Mouse (Mus musculus) heart, embryonic 12.5 days (tissue): ENCODE data around the gene Pcp4l1. TPM values are rescaled to one million over a fixed set of nuclear protein-coding genes. Genes with fewer than 3 reads are reported as not detected.

Experiments used
- ATAC-seq: fragments of 200-750 bp; cut with Nextera tagmentation; 2 replicates; pipeline ENCODE4 v1.8.0; 2017; ENCODE audit warnings: moderate TSS enrichment, moderate library complexity; ENCODE audit not compliant: insufficient number of reproducible peaks, low FRiP score
- H3K27ac ChIP-seq: fragments of 300-500 bp; sonication (generic); 2 replicates; pipeline ENCODE4 v1.5.1; 2016; ENCODE audit warnings: mild to moderate bottlenecking, moderate library complexity; ENCODE audit not compliant: poor library complexity, severe bottlenecking
- H3K27me3 ChIP-seq: fragments of 300-500 bp; sonication (generic); replicated peaks from 2 replicates; pipeline ENCODE4 v1.6.1; 2016; ENCODE audit warnings: mild to moderate bottlenecking, moderate library complexity
- H3K36me3 ChIP-seq: fragments of 300-500 bp; sonication (generic); 2 replicates; pipeline ENCODE4 v1.6.1; 2016; ENCODE audit warnings: mild to moderate bottlenecking, moderate library complexity
- H3K4me1 ChIP-seq: fragments of 300-500 bp; sonication (generic); replicated peaks from 2 replicates; pipeline ENCODE4 v1.6.1; 2016; ENCODE audit warnings: mild to moderate bottlenecking
- H3K4me2 ChIP-seq: fragments of 300-500 bp; sonication (generic); 2 replicates; pipeline ENCODE4 v1.6.1; 2016; ENCODE audit warnings: mild to moderate bottlenecking, moderate library complexity
- H3K4me3 ChIP-seq: fragments of 300-500 bp; sonication (generic); 2 replicates; pipeline ENCODE4 v1.5.1; 2016; ENCODE audit warnings: mild to moderate bottlenecking
- H3K9ac ChIP-seq: fragments of 300-500 bp; sonication (generic); 2 replicates; pipeline ENCODE4 v1.6.1; 2016; ENCODE audit warnings: mild to moderate bottlenecking, moderate library complexity
- H3K9me3 ChIP-seq: fragments of 300-500 bp; sonication (generic); replicated peaks from 2 replicates; pipeline ENCODE4 v1.6.1; 2016; ENCODE audit warnings: mild to moderate bottlenecking, moderate library complexity
- WGBS: fragments of 180-500 bp; shearing (Covaris S2); methylation state at CpG from one replicate; pipeline ENCODE4 v1.1.7; 2016; 5-methylcytosine and 5-hydroxymethylcytosine counted together
- polyA plus RNA-seq: library from polyadenylated mRNA; unstranded; fragments of >200 nt; fragmentation: Nextera tagmentation; extraction: Ambion mirVana; gene quantifications from 2 replicates; pipeline ENCODE4 v1.2.1, GENCODE M21; 2016

Pcp4l1 gene
- polyA plus RNA-seq, 1 experiment from 2014 or later, result 33.4 TPM

DNA sequence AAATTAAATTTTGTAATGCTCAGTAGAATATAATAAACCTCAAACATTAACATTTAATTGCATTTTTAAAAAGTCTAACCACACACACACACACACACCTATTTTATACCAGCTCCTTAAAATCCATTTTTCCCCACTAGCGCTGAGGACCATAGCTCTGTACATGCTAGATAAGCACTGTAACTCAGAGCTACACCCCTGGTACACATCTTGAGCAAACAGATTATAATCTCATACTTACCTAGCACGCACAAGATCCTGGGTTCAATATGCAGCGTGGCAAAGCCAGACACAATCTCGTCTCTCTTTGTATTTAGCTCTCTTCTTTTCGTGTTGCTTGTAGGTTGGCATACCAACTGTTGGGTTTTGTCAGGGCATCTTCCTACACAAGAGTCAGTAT, 71.7 kb downstream of the Pcp4l1 start:
- Histone ChIP-seq H3K36me3 (peaks cover 22% of the 10 kb centered on the region), H3K4me3 (no peak overlapping the region), H3K4me2 (no peak overlapping the region), H3K27me3 (no peaks in the 10 kb centered on the region), H3K4me1 (peaks cover 18% of the 10 kb centered on the region), H3K27ac (no peak overlapping the region), H3K9me3 (no peaks in the 10 kb centered on the region), H3K9ac (no peak overlapping the region)
- 82% methylated on average over 5 of the region's 5 CpGs for WGBS
- ATAC-seq, result no peak

Other genes starting within 250 kb of the Pcp4l1 start
- gene Fcgr2b, start 219.7 kb downstream of the Pcp4l1 start, polyA plus RNA-seq, result 0.19 TPM in 1 of 2 replicates, not detected in the other
- 0.14 and 0.24 TPM in 2 replicates for gene Fcgr4, start 177.3 kb downstream of the Pcp4l1 start, polyA plus RNA-seq
- 3.8 and 4.5 TPM in 2 replicates for gene Fcgr3, start 131.3 kb downstream of the Pcp4l1 start, polyA plus RNA-seq
- gene Cfap126, start 82.3 kb downstream of the Pcp4l1 start, polyA plus RNA-seq, result 2.9 and 3.5 TPM in 2 replicates
- gene Sdhc, start 45.7 kb downstream of the Pcp4l1 start, polyA plus RNA-seq, result 420 and 425 TPM in 2 replicates
- gene Mpz, start 45.6 kb downstream of the Pcp4l1 start, polyA plus RNA-seq, result 0.11 and 0.15 TPM in 2 replicates
- 0.19 and 0.22 TPM in 2 replicates for gene Nr1i3, start 17.7 kb upstream of the Pcp4l1 start, polyA plus RNA-seq
- 41.8 and 43.3 TPM in 2 replicates for gene Tomm40l, start 26.2 kb upstream of the Pcp4l1 start, polyA plus RNA-seq
- 10.7 and 46.5 TPM in 2 replicates for gene Apoa2, start 28.8 kb upstream of the Pcp4l1 start, polyA plus RNA-seq
- gene Fcer1g, start 38.1 kb upstream of the Pcp4l1 start, polyA plus RNA-seq, result 15.3 and 16.4 TPM in 2 replicates
- gene Adamts4, start 54.2 kb upstream of the Pcp4l1 start, polyA plus RNA-seq, result 2.2 and 3.1 TPM in 2 replicates
- gene Ndufs2, start 55.1 kb upstream of the Pcp4l1 start, polyA plus RNA-seq, result 443 and 471 TPM in 2 replicates
- gene B4galt3, start 74.1 kb upstream of the Pcp4l1 start, polyA plus RNA-seq, result 49.5 and 56.1 TPM in 2 replicates
- gene Ppox, start 84.9 kb upstream of the Pcp4l1 start, polyA plus RNA-seq, result 51.7 and 55.4 TPM in 2 replicates
- 55.1 and 55.7 TPM in 2 replicates for gene Usp21, start 91.7 kb upstream of the Pcp4l1 start, polyA plus RNA-seq
- 84.1 and 86.2 TPM in 2 replicates for gene Ufc1, start 98.8 kb upstream of the Pcp4l1 start, polyA plus RNA-seq
- gene Dedd, start 132.9 kb upstream of the Pcp4l1 start, polyA plus RNA-seq, result 38.6 and 43.3 TPM in 2 replicates
- gene Nit1, start 149.4 kb upstream of the Pcp4l1 start, polyA plus RNA-seq, result 31.9 and 33.9 TPM in 2 replicates
- gene Pfdn2, start 149.4 kb upstream of the Pcp4l1 start, polyA plus RNA-seq, result 96.8 and 111 TPM in 2 replicates
- gene Klhdc9, start 164.5 kb upstream of the Pcp4l1 start, polyA plus RNA-seq, result 0.46 and 0.74 TPM in 2 replicates
- gene Nectin4, start 173.8 kb upstream of the Pcp4l1 start, polyA plus RNA-seq, result 0.17 and 0.52 TPM in 2 replicates
- gene Arhgap30, start 192.7 kb upstream of the Pcp4l1 start, polyA plus RNA-seq, result 0.30 and 0.68 TPM in 2 replicates
- 62.7 and 65.1 TPM in 2 replicates for gene Usf1, start 215.0 kb upstream of the Pcp4l1 start, polyA plus RNA-seq
- 1.9 and 3.6 TPM in 2 replicates for gene Tstd1, start 222.6 kb upstream of the Pcp4l1 start, polyA plus RNA-seq
- gene F11r, start 241.3 kb upstream of the Pcp4l1 start, polyA plus RNA-seq, result 70.7 and 71.0 TPM in 2 replicates